Mouse (Mus musculus): ENCODE results near the gene Arl15.

The Arl15 gene

DNA sequence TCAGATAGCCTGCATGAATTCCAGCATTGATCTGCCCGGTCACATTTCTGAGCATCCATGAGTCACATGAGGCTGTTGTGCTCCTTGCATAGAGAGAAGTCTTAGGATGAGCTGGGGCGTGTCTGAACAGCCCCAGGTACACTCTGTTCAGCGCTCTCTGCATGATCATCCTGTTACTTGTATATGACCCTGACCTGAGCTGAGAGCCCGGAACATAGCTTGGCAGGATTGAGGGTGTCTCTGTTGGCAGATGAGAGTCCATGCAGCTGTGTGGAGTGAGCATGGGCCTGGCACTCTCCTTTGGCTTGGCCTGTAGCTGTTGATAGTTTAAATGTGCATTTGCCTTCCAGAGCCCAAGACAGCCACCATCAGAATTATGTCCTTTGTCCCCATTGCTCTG, 50.4 kb downstream of the Arl15 start:
- no peak for DNase-seq (ENCODE audit: low spot score in 2 of 2)

DNA sequence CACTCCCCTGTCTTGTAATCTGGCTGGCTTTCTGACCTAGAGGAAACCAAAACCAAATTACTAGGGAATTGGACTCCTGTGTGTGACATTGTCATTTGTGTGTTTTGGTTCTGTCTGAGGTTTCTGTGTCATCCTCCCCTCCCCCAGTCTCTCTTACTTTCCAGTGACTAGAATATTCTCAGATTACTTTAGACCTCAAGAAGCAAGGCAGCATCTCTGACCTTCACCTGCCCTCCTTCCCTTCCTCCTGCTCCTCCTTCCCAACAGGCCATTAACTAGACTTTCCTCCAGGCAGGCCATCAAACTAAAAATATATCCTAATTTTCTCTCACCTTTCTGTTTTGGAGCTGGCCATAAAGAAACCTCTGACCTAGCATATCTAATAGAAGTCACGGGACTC, 50.9 kb downstream of the Arl15 start:
- no peak for DNase-seq (ENCODE audit: low spot score in 2 of 2)

DNA sequence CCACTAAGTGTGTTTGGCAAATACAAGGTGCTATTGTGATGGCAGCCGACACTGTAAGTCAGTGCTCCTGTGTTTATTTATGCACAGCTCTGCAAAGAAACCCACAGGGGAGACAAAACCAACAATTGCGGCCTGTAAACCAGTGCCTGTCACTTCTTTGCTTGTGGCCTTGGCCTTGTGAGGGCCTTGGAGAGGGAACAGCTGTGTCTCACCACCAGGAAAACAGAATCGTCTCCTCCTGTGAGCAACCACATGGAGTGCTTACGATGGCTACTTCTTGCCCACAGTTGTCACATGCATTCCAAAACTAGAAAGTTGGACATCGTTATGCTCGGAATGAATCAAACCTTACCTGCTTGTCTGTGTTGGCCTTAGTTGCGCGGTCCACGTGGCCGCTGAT, 52.1 kb downstream of the Arl15 start:
- DNase-seq (ENCODE audit: low spot score in 2 of 2) = no peak

DNA sequence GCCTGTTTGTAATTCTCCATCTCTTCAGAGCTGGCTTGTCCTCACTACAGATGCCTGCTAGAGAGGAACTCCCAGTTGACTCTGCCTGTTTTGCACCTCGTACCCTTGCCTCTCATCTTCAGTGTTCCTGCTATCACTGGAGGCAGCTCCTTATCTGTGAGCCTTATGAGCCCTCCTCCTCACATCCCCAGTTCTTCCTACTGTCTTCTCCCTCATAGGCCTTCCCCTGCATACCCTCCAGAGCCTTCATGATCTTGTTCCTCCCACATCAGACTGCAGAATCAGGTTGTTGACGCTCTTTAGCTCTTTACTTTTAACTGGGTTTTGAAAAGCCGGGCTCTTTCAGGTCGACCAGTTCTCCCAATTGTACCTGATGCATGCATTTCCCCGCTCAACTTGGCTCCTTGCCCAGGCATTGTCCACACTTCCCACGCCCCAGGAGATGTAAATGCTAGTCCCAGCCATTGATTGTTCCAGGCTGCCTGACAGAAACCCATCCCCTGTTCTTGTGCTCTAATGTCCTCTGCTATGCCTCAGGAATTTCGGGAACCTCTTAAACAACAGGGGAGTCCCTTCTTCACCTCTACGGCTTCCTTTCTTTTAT, 56.2 kb downstream of the Arl15 start:
- no peak for DNase-seq (ENCODE audit: low spot score in 2 of 2)

DNA sequence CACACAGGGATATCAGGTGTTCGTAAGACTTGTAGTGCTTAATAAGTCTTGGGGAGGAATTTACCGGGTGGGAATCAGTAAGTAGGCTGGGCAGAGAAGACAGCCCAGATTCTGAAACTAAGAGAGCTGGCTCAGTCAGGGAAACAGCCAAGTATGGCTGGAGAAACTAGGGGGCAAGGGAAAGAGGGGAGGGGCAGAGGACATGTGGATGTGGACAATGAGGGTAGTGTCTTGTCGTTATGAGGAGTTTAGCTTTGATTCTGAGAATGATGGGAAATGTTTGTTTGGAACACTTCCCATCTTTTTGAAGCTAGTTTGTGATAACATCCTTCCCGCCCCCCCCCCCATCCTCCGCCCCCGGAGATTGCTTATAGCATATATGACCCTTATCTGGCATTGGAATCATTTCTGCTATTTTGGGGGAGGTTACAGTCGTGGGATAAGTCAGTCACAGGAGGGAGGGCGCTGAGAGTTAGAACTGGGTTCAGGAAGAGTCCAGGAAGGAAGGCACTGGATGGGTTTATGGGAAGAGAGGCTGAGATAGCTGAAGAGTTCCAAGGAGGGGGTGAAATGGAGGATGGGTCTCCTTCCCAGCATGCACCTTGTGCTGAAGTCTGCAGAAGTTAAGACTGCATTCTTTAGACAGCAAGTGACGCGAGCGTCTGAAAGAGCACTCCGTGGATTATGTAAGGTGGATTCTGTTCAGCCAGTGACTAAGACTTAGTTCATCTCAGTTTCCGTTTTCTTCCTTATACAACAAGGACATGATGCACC, 57.5 kb downstream of the Arl15 start:
- no peak for DNase-seq (ENCODE audit: low spot score in 2 of 2)

DNA sequence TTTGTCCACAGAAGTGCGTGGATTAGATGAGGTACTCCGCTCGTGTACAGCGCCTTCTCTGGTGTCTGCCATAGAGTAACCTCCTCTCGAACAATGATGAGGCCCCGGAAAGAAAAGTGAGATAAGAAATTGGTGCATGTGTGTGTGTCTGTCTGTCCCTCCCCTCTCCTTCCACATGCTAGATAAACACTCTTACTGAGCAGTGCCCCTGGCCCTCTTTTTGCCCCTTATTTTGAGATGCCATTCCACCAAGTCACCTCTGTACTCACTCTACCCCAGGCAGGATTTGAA, 58.0 kb downstream of the Arl15 start:
- no peak for DNase-seq (ENCODE audit: low spot score in 2 of 2)

DNA sequence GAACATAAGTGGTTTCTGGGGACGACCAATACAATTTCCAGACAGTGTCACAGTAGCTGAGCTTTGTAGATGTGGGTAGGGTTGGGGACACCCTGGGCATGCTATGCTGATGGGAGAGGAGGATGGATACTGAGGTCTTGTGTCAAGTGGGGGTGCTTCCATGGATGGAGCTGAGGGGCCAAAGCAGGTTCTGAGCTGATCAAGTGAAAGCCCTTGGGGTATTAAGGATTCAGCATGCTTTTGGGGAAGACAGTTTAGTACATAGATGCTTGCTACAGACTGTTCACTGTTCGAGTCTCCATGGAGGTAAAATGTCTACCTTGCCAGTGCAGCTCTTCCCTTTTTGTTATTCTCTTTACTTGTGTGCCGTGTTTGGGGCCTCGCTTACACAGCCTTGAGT, 59.8 kb downstream of the Arl15 start:
- no peak for DNase-seq (ENCODE audit: low spot score in 2 of 2)

DNA sequence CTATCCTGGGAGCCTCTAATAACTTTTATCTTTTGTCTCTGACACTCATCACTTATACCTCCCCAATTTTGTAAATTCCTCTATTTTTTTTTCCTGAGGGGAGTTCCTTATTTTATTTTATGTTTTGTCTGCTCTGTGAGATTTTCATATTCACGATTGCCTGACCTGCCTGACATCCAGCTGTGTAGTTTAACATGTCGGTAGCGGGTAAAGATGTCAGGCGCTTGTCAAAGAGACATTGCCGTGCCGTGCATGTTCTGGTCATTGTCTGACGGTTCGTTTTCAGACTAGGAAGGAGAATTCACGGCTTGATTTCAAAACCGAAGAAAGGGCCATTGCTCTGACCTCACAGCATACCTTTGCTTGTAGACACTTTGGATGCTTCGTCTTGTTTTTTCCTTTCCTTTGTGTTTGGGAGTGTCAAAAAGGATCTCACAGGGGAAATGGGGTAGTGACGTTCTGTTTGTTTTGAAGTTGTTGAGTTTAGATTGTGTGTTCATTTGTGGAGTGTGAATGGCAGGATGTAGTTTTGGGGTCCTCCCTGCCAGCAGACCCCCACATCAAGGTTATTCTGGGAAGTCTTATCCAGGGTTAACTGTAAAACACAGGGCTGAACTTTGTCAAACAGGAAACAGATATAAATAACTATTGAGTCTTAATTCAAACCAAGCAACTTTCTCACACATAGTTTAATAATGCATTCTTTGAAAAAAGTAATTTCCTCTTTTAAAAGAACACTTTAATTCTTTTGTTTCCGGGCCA, 60.4 kb downstream of the Arl15 start:
- DNase-seq (ENCODE audit: low spot score in 2 of 2) = no peak

DNA sequence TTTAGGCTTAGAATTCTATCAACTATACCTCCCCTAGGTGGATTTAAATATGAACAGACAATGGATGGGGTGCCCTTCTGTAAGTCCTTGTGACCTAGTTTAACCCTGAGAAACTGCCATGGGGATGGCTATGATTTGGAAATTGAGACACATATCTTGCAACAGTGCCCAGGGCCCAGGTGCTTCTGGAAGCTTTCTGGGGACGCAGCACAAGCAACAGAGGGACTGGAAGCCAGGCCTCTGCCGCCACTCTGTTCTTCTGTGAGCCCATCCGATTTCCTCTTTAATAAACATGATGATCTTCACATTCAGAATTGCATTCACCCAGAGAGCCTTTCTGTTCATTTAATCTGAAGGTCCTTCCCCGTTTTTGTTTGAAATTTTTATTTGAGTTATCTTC, 62.6 kb downstream of the Arl15 start:
- DNase-seq (ENCODE audit: low spot score in 2 of 2) = no peak

DNA sequence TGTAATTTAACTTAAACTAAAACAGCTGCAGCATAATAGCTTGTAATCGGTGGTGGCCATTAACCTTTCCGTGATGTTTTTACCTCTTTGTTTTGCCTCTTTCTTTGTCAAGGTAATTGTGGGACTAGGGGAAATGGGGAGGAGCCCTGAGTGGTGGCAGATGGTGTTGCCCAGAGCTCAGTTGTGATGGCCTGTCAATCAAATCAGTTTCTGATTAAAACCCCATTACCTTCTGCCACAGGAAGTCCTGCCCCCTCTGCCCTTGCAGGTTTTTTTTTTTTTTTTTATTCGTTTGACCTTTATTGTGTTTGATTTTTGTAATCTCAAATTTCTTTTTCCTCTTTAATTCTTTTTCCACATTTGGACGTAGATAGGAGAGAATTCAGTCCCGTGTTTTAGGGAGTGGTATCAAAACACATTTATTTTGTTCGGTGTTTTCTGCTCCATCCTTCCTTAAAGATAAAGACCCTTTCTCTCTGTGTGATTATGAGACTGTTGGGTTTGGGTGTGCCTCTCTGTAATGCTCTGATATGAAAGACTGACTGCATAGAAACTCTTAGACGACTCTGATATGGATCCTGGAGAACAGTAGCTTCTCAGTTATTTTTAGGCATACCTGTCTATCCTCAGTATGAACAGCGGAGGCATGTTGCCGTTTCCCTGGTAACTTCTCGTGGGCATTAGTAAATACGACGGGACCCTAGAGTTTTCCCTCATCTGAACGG, 64.5 kb downstream of the Arl15 start:
- DNase-seq (ENCODE audit: low spot score in 2 of 2) = no peak

DNA sequence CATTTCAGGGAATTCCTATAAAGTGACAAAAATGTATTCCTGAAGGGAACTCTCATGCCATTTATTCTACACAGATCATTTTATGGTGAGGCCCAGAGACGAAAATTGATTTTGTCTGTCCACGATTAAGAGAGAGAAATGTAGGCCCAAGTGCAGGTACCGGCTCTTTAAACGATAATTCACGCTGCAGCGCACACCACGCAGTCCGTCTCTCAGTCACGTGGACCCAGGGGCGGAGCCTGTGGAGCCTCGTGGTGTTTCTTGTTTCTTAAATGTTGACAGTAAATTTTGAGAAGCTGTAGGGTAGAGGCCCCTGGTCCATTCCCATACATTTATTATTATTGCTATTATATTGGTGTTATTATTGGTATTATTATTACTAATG, 65.1 kb downstream of the Arl15 start:
- DNase-seq (ENCODE audit: low spot score in 2 of 2) = peak in 1 of 2 experiments; percentile 15

DNA sequence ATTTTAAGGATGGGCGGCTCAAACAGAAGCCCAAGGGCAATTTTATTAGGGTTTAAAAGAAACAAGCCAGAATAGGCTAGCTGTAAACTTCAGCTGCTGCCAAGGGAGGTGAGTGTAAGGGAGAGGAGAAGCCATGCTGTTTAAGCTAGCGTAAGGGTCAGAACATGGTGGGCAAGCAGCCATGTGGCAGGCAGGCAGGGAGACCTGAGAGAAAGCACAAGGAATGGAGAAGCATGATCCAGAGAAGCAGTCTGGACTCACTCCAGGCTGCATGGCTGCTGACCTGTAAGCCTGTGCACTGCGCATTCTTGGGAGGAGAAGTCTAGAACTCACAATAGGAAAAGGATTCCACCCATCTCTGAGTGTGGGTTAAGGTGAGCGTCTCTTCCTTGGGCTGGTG, 66.5 kb downstream of the Arl15 start:
- no peak for DNase-seq (ENCODE audit: low spot score in 2 of 2)

DNA sequence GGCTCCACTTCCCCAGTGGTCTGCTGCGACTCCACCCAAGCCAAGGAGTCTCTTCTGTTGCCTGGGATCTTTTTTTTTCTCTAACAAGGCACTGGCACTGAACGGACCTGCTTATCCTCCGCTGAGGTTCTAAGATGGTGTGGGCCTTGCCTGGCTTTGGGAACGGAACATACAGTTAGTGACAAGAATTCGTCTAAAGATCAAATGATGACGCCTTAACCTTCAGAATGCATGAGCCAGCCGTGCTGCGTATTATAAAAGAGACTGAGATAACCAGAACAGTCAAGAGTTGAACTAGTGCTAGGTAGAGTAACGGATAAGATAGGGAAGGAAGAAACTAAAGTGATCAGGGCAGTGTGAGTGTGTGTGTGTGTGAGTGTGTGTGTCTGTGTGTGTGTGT, 66.9 kb downstream of the Arl15 start:
- no peak for DNase-seq (ENCODE audit: low spot score in 2 of 2)

DNA sequence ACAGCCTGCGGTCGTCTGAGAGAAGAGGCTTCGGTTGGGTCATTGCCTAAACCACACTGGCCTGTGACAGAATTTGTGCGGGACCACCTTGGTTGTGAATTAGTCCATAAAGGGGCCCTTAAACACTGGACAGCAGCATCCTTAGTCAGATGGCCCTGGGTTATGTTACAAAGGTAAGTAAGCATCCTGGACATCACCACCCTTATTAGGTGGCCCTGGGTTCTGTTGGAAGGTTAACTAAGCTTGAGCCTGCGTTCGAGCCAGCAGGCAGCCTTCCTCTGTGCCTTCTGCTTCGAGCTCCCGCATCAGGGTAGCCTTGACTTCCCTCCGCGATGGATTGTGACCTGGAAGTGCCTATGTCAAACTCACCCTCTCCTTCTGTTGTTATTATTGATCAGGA, 68.6 kb downstream of the Arl15 start:
- no peak for DNase-seq (ENCODE audit: low spot score in 2 of 2)

DNA sequence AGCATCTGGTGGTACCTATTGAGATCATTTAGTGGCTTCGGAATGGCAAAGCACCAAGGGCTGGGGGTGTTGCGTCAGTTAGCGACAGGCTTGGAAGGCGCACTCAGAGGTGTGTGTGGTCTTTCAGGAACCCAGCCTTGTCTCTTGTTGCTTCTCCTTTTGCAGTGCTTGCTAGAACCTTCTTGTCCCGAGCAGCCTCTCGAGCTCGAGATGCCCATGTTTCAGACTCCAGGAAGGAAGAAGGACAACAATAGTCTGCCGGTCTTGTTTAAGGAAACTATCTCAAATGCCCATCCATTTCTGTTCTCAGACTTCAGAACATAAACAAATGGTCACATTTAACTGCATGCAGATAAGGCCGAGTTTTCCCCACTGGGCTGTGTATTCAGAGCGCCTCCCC, 69.4 kb downstream of the Arl15 start:
- no peak for DNase-seq (ENCODE audit: low spot score in 2 of 2)

DNA sequence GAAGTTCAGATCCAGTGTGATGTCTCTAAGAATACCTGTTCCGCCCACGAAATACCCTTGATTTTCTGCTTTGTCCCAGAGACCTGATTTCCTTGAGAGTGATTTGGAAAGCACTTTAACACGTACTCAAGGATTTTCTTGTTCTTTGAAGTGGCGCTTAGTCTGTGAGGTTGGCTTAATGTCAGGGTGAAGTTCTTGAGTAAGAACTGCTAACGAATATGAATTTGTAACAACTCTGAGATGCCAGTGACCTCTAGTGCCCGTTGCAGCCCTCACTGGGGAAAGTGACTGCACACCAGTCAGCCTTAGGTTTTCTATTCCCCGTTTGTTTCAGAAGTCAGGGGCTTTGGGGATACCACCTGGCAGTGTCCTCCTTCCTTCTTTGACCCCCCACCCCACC, 70.0 kb downstream of the Arl15 start:
- DNase-seq (ENCODE audit: low spot score in 2 of 2) = no peak

DNA sequence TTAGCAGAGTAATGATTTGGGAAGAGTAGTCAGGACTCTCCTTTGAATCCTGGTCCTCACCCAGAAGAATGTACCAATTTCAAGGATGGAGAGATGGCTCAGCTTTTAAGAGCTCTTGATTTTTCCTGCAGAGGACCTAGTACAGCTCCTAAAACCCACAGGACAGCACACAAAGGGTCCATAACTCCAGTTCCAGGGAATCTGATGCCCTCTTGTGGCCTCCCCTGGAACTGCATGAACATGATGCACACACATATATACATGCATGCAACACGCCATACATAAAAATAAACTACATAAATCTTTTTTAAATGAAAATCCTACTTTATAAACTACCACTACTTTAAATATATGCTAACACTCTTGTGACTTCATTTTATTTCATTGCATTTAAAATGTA, 70.6 kb downstream of the Arl15 start:
- DNase-seq (ENCODE audit: low spot score in 2 of 2) = peak; percentile 25 to 51

DNA sequence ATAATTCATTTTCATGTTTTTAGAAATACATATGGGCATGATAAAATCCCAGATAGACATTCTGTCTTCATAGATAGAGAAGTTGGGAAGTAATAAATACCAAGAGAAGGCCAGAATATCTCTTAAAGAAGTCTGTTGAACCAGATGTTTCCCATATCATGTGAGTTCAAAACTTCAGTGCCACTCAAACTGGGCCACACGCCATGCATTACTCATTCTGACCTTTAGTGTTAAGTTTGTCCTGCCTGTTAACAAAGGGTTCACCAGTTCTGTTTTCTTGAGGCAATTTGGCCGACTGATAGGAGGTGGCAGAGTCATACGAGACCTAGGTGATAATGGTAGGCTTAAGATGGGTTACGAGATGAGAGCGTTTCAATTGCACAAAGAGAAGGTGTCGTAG, 71.1 kb downstream of the Arl15 start:
- DNase-seq (ENCODE audit: low spot score in 2 of 2) = no peak

DNA sequence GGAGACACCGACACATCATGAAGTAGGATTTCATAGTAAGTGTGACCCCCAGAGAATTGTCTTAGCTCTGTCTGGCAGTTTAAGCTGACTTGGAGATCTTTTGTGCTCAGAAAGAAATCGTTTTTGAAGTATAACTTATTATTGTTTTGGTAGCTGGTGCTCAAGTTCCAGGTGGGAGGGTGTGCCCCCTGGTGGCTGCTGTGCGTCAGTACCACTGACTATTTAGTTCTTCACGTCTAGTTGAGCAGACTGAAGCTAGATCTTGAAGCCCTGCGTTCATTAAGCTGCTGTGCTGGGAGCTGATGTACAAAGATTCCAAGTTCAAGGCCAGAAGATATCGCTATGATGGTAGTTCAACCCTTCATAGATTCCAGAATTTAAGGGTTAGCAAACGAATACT, 71.5 kb downstream of the Arl15 start:
- DNase-seq (ENCODE audit: low spot score in 2 of 2) = peak; percentile 23 to 51

DNA sequence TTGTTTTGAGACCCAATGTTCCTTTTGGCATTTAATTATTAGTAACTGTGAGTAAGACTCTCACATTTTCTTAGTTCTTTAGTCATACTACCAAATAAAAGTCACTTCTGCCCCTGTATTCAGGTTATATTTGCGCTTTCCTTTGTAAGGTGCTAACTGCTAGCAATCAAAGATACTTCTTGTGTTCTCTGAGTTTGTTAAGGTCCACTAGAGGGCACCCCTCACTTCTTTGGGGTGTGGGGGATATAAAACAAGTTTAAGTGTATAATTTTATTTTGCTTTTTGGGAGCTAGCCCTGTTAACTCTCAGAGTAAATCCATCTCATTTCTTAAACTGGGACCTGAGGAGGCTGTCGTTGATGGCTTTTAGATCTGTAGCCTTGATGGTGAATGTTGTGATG, 73.4 kb downstream of the Arl15 start:
- DNase-seq (ENCODE audit: low spot score in 2 of 2) = no peak

DNA sequence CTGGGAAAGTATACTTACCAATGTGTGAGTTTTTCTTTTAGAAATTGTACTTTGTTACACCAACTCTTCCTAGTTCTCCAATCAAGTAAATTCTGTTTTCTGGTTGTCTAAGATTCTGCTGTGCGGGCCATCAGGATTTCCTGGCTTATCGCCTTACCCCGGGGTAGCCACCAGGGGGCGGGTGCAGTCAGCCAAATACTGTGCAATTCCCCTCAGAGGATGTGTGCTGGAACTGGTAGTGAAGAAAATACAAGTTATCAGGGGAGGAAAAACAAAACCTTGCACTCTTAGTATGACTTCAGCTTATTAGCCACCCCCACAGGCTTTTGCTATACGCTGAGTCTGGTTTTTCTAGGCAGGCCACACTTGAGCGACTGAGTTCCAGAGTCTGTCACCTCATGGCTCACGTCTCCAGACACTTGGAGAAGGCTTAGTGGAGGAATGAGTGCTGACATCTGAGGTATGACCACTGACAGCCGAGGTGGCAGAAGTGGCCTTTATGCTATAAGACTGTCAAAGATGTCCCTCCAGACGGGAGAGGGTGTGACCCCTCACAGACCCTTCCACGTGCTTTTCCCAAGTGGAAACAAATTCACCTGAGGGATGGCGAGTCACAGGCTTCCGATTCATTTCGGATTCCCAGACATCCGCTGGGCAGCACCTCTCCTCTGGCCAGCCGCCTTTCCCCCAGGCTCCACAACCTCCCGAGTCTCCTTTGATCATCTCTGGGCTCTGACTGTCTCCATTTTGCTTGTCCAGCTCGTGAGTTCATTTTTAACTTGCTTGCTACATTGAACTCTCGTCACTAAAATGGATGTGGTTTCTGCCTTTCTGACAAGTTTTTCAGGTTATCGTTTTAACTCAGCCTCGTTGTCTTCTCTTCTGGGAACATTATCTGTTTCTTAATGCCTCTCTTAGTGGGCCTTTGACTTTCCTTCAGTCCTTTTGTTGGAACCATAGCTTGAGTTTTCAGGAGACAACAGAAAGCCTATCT, 75.2 kb downstream of the Arl15 start:
- DNase-seq (ENCODE audit: low spot score in 2 of 2) = peak in 1 of 2 experiments; percentile 56

Data from spleen, postnatal 14 days (tissue).